Mouse (Mus musculus) A20 (cell line): ENCODE measurements around the gene Tbcc.

Experiments used
- DNase-seq: peaks from one replicate; pipeline ENCODE4 v3.0.0-alpha.2; 2011; ENCODE audit warnings: low read depth, low spot score

Gene Tbcc

DNA sequence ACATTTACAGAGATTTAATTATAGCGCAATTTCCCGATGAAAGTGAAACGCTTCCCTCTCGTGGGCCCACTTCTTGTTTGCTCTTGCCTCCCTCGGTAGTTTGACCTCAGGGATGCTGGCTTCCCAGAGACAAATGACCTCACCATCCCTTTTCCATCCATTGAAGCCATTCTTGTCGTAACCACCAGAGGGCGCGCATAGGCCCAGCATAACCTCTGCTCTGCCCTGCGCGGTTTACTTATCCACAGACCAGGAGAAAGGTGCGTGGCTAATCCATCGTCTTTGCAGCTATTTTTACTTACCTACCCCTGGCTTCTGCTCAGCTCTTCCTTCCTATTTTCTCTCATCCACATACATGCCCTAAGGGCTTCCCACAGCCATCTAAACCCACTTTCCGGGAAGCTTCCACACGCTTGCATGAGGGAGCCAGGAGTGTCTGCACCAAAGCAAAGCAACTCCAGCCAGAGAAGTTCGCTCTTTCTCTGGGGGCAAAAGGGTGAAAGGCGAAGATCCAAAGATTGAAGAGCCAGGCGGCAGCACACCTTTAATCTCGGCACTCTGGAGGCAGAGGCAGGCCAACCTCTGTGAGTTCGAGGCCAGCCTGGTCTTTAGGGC, 13.5 kb downstream of the Tbcc start:
- peak; percentile 74 for DNase-seq

DNA sequence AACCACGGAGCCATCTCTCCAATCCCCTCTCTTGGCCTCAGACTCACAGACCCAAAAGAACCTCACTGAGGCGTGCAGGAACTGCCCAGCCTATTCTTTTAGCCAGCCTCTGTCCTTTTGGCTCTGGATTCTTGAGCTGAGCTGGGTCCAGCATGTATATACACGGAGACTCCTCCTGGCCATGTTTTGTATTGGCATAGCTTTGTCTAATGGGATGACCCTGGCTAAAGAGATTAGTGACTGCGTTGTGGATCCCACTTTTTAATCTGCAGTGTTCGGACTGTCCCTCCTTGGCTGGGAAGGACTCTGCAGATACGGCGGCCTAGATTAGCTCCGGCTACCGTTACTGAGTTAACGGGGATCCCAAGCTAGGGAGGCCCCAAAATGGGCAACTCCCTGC, 19.7 kb downstream of the Tbcc start, which contains the start of gene Prph2:
Prph2 (plus strand) TSS at position 274 of the 400 bp plus-strand sequence.
- DNase-seq = no peak

DNA sequence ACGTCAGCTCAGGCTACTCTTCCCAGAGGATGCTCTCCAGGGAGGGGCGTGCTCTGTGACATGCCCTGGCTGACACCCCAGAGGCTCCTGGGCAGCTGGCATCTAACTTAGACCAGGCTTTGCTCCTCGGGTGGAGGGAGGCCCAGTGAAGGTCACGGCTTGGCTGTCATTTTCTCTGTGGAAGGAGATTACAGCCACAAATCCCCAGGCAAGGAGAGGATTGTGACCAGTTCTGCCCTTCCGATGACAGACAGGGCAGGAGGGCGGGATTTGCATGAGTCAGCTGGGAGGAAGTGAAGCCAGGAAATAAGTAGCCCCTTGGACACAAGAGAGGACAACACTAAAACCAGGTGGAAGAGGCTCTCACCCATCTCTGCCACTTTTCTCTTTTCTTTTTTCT, 21.8 kb downstream of the Tbcc start:
- no peak for DNase-seq

DNA sequence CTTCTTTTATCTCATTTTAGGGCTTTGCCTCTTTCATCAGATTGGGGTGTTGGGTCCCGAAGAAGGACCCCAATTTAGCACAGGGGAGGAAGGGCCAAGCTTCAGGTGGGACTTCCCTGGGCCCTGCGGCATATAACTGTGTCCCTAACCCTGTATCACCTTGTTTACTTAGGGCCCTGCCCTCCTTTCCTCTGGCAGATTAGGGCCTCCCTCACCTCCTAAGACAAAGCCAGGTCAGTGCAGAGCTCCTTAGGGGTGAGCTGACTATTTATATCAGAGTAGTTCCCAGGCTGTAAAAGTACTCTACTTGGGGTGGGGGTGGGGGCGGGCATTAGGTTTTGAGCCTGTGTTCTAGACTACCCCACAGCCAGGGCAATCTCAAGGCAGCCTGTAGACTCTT, 24.6 kb downstream of the Tbcc start:
- no peak for DNase-seq

DNA sequence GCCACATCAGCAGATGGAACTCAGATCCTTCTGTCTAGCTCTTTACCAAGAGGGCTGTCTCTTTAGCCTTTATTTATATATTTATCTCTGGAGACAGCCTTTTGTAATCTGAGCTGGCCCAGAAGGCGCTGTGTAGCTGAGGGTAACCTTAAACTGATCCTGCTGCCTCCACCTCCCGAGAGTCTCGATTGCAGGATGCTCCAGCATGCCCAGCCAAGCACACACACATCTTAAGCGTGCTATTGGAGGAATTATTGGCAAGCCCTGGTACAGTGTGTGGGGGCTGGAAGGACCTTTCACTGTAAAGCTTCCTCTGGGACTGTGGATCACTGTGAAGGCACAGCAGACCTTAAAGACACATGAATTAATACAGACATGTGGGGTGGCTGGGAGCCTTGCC, 28.5 kb downstream of the Tbcc start:
- DNase-seq = no peak

DNA sequence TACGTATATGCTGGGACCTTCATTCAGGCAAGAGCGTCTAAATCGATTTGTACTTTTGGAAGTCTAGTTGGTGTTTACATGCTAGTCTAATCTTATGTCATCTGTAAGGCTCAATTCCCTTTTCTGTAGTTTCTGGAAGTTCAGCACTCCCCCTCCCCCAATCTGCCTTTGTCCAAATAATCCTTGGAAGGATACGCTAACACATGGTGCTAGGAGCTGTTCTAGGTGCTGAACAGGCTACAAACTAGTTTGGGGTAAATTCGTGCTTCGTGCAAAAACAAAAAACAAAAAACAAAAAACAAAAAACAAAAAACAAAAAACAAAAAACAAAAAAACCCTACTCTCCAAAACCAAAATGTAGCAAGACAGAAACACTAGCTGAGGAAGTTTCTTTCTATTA, 30.4 kb downstream of the Tbcc start:
- no peak for DNase-seq

DNA sequence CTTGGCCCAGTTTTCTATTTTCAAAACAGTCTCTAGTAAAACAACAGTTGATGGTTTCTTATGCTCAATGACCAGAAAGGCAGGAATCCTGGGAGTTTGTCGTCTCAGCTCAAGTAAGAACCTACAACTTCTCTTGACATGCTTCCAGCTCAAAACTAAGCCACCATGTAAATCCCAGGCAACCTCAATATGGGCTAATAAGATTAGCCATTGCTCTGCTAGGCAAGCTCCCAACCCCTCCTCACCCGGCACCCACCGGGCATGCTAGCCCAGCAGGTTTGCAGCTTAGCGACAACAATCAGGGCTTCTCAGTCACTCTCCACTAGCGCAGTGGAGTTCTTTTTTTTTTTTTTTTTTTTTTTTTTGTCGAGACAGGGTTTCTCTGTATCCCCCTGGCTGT, 35.7 kb downstream of the Tbcc start:
- DNase-seq = no peak

DNA sequence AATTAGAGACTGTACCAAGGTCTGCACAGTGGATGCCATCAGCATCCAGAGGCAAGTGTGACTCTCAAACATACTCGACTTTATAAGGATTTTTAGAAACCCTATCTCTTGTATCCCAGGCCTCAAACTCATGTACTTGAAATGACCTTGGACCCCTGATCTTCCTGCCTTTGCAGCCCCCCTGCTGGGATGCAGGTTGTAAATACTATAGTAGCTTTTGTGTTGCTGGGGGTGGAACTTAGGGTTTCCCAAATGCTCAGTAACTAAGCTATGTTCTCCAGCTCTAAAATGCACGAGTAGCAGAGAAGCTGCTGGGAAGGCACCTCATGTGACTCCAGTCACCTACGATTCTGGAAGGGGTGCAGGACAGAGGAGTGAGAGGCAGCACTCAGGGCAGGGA, 36.5 kb downstream of the Tbcc start:
- no peak for DNase-seq

DNA sequence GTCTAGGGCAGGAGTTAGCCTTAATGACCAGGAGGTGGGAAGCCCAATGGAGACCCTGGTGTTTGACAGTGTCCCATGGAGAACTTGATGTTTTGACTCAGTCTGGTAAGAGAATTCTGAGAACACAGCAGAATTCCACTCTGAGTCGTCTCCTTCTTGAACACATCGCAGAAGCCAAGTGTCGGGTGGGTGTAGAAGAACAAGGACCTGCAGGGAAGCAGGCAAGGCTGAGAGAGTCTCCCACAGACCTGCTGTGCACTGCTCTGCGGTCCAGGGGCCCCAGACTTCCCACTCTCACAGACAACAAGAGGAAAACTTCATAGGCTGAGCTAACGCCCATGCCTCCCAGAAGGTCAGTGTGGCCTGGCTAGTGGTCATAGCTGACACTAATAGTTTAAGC, 37.3 kb downstream of the Tbcc start:
- no peak for DNase-seq

DNA sequence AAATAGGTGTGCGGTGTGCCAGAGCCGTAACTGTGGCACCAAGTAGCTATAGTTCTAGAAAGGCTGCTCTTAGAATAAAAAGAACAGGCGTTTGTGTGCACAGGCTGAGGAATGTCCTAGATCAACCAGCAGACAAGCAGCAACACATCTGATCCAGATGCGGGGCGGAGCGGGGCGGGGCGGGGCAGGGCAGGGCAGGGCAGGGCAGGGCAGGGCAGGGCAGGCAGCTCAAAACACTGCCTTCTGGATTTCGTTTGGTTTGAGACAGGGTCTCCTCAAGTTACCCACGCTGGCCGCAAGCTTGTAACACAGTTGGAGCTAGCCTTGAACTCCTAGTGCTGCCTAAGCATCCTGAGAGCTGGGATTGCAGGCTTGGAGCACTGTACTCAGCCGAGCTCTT, 38.8 kb downstream of the Tbcc start:
- DNase-seq = no peak

DNA sequence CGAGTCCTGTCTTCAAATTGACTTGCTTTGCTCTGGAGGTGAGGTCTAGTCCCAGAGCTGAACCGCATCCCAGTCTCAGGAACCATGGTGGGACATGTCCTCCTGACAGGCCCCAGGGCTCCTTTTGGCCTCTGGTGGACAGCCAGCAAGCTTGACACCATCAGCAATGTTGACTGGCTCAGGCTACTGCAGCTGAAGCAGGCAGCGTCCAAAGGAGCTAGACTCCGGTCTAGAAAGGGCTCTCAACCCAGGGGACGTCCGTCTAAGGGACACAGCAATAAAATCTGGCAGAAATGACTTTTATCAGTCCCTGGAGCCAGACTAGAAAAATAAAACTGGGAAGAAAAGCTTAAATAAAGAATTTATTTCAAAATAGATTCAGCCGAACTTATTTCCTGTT, 39.4 kb downstream of the Tbcc start:
- DNase-seq = no peak

DNA sequence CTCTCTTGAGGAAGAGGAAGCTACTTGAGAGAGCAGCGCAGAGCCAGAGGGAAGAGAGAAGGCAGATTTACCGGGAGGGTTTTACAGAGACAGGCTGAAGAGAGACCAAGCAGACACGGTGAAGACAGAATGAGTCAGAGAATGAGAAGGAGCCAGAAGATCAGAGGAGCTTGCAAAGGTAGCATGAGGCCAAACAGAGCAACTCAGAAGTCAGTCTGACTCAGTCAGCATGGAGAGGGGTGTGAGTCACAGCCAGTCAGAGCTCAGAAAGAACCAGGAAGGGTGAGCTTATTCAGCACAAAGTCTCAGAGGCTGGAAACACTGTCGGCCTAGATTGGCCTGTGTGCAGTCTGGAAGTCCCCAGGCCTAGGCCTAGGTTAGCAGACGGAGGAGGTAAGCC, 42.5 kb downstream of the Tbcc start:
- no peak for DNase-seq

DNA sequence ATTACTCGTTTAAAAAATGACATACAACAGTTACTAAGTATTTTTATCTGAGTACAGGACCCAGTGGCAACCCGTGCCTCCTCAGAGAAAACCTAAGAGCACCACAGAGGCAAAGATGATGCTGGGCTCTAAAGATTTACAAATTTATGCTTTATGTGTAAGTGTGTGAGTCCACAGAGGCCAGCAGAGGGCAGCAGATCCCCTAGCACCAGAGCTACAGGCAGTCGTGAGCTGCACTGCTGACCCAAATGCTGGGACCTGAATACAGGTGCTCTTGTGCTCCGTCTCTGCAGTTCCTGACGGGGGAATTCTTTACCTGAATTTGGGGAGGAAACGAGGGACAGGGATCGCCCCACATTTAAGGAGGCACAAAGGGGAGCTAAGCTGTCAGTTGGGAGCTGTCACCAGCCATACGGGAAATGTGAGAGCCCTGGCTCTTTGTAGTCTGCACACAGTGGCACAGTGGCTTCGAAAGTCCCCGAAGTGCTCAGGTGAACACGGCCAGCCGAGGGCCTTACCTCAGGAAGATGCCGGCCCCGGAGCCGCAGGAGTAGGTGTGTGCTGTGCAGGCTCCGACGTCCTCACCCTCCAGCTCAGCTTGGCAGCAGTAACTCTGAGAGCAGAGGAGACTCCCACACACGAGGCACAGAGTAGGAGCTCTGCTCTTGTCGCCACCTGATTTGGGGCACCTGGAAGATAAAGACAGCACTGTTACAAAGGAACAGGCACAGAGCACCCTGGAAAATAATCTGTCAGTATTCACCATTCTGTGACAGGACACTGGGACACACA, 43.3 kb downstream of the Tbcc start:
- DNase-seq = peak; percentile 62

DNA sequence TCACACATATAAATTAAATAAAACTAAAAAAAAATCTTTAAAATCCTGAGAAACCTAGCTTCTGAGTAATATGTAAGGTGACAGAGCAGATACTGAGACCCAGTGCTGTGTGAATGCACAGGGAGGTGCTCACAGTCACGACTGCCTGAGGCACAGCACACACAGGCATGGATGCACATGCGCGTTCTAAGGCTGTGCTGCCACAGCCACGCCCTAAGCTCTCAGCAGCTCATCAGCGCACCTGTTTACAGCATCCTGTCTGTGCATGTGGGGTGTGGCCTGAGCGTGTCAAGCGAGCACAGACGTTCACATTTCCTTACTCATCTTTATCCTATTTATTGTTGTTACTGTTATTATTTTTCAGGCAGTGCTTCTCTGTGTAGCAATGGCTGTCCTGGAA, 50.0 kb downstream of the Tbcc start:
- no peak for DNase-seq
